Mouse (Mus musculus) liver, embryonic 14.5 days (tissue): ENCODE results near the gene Dedd2.

ENCODE experiments used
- CTCF ChIP-seq: IDR thresholded peaks from 2 replicates; pipeline ENCODE4 v1.5.1; 2016; ENCODE audit warnings: antibody characterized with exemption, low read depth, control low read depth
- EP300 ChIP-seq: IDR thresholded peaks from 2 replicates; pipeline ENCODE4 v1.6.1; 2016; ENCODE audit warnings: antibody characterized with exemption, low read depth

DNA sequence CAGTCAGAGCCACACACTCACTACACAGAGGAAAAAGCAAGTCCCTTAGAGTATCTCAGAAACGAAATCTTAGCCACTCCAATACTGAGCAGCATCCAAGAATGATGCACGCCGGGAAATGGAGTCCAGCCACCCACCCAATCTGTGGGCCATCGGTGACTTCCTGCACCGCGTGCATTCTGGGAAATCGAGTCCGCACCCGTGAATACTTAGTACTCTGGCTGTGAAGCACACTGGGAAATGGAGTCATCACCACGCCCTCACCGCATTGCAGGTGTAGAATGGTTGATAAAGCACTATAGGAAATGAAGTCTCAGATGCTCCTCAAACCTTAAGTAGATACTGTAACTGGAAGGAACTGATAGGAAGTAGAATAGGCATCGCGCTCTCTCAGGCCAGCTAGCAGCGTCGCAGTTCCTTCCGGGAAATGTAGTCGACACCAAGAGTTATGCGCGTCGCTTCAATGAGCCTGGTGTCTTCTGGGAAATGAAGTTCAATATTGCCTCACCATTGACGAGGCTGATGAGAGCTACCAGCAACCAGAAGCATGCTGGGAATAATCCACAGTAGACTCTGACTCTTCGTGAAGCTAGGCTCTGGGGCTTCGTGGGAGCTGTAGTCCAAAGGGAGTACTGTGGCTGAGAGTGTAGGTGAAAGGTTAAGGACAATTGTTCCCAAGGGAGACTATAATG lies 17.7 kb upstream of the Dedd2 start:
- TF ChIP-seq CTCF (0 out of 2 replicates have a peak, but pooled peaks have one; percentile 8), EP300 (peak; percentile 91)
